In genomic region chr5:73319306-73319705, GRCm38 (mm10) we compare ENCODE assay signal across 25 mouse cellular contexts. TPM values are rescaled to one million over a fixed set of nuclear protein-coding genes. Genes with fewer than 3 reads are reported as not detected.
A peak's percentile ranks its signal among the peaks of the same experiment; 100 is the strongest.
DNase-seq lines count a peak whose midpoint lies in the region; ATAC-seq lines count a peak whose summit lies in the region.
"Had no signal": no experiment of that assay in that cellular context is flagged by ENCODE, and none has a peak within 500 bp of the region (broad histone marks: within the 10 kb centered on the region; RNA-seq: fewer than 3 reads in every experiment).

No protein-coding gene starts in this region.

- H3K9ac ChIP-seq in liver, embryonic 13.5 days, result no peak overlapping the region
- no peak overlapping the region for H3K9ac ChIP-seq in liver, embryonic 12.5 days
- H3K9ac ChIP-seq: embryonic facial prominence, embryonic 12.5 days; forebrain, embryonic 13.5 days; forebrain, embryonic 15.5 days; forebrain, postnatal 0 days had no signal

- no peak for ATAC-seq in liver, embryonic 13.5 days (ENCODE audit: low read depth)
- ATAC-seq in liver, embryonic 12.5 days, result no peak
- ATAC-seq in megakaryocyte progenitor cell, adult 5-6 weeks (replicated peaks; ENCODE audit: poor library complexity), result peak; percentile 49
- ATAC-seq in monocyte, adult 5-6 weeks (replicated peaks; ENCODE audit: insufficient number of reproducible peaks, low FRiP score, low TSS enrichment, poor library complexity, severe bottlenecking), result no peak
- ATAC-seq: activated CD4-positive, CD25-positive, alpha-beta regulatory T cell, adult 4 months; CD4-positive, CD25-positive, alpha-beta regulatory T cell, adult 4 months; forebrain, embryonic 13.5 days; forebrain, embryonic 15.5 days; forebrain, postnatal 0 days; Patski had no signal

- H3K4me2 ChIP-seq in liver, embryonic 13.5 days, result no peak overlapping the region
- H3K4me2 ChIP-seq in liver, embryonic 12.5 days, result no peak overlapping the region
- H3K4me2 ChIP-seq: embryonic facial prominence, embryonic 12.5 days; forebrain, embryonic 13.5 days; forebrain, embryonic 15.5 days had no signal

- H3K4me1 ChIP-seq in liver, embryonic 13.5 days (replicated peaks), result peaks cover 24% of the 10 kb centered on the region
- H3K4me1 ChIP-seq in liver, embryonic 12.5 days, result peaks cover 22% of the 10 kb centered on the region
- H3K4me1 ChIP-seq: embryonic facial prominence, embryonic 10.5 days; embryonic facial prominence, embryonic 12.5 days; forebrain, embryonic 13.5 days; forebrain, embryonic 15.5 days had no signal

- H3K27ac ChIP-seq in liver, embryonic 13.5 days, result 0 out of 2 replicates have a peak overlapping the region, but pooled peaks have one; percentile 9
- no peak overlapping the region for H3K27ac ChIP-seq in liver, embryonic 12.5 days
- H3K27ac ChIP-seq: embryonic facial prominence, embryonic 10.5 days; embryonic facial prominence, embryonic 12.5 days; forebrain, embryonic 13.5 days; forebrain, embryonic 15.5 days had no signal

- no peak overlapping the region for H3K4me3 ChIP-seq in liver, embryonic 13.5 days (replicated peaks)
- H3K4me3 ChIP-seq in liver, embryonic 12.5 days, result no peak overlapping the region
- H3K4me3 ChIP-seq: embryonic facial prominence, embryonic 10.5 days; embryonic facial prominence, embryonic 12.5 days; erythroblast, embryonic 14.5 days; forebrain, embryonic 13.5 days; forebrain, embryonic 15.5 days had no signal

- H3K27me3 ChIP-seq in liver, embryonic 13.5 days, result no peaks in the 10 kb centered on the region
- H3K27me3 ChIP-seq in liver, embryonic 12.5 days (replicated peaks), result no peaks in the 10 kb centered on the region
- H3K27me3 ChIP-seq: CH12.LX; embryonic facial prominence, embryonic 12.5 days; forebrain, embryonic 13.5 days; forebrain, embryonic 15.5 days; Patski had no signal

- no peak for DNase-seq in liver, embryonic 13.5 days
- DNase-seq in gastrocnemius, postnatal 14 days, result no peak
- DNase-seq: adrenal gland, adult 8-10 months; adrenal gland, postnatal 14 days; adrenal gland, postnatal 36 days; B cell, adult 2 months; cerebellum, adult 11-12 months; cerebellum, adult 2 months; cerebellum, adult 9-10 months; cerebellum, postnatal 10 days; cerebellum, postnatal 25 days; forebrain, postnatal 0 days had no signal

- peaks cover 34% of the 10 kb centered on the region for H3K36me3 ChIP-seq in liver, embryonic 13.5 days
- H3K36me3 ChIP-seq in liver, embryonic 12.5 days, result peaks cover 37% of the 10 kb centered on the region

- intact Hi-C loops in gastrocnemius, postnatal 14 days (cut with DNase I; ENCODE audit: low total_unique reads), result loop anchor here (10.0 kb wide), 1 partner anchor 55 kb away; no protein-coding TSS in a partner anchor

- WGBS in liver, embryonic 13.5 days (ENCODE audit: insufficient replicate concordance), result 77% methylated on average over 5 of the region's 5 CpGs
- 80% methylated on average over 5 of the region's 5 CpGs for WGBS in liver, embryonic 12.5 days (ENCODE audit: insufficient replicate concordance)

- H3K9me3 ChIP-seq in liver, embryonic 13.5 days (replicated peaks), result no peaks in the 10 kb centered on the region
- no peaks in the 10 kb centered on the region for H3K9me3 ChIP-seq in liver, embryonic 12.5 days (replicated peaks)
- H3K9me3 ChIP-seq: embryonic facial prominence, embryonic 10.5 days; embryonic facial prominence, embryonic 12.5 days; forebrain, embryonic 13.5 days; forebrain, embryonic 15.5 days; G1E had no signal

RNA-seq across cellular contexts. Expression of gene Ociad2, which starts 21.5 kb away (rescaled TPM):
- polyA plus RNA-seq in liver, embryonic 13.5 days (2015; fragmentation: Nextera tagmentation; extraction: Ambion mirVana), result 5.3 and 6.0 TPM in 2 replicates
- 4.7 and 4.9 TPM in 2 replicates for polyA plus RNA-seq in liver, embryonic 12.5 days (2016; fragmentation: Nextera tagmentation; extraction: Ambion mirVana)
- 4.7 and 6.9 TPM in 2 replicates for total RNA-seq in megakaryocyte progenitor cell, adult 5-6 weeks (2015)
- total RNA-seq in megakaryocyte progenitor cell, adult 5-6 weeks (2017), result 5.5 and 7.9 TPM in 2 replicates
- 0.68 TPM in 1 of 3 replicates, not detected in the others for total RNA-seq in monocyte, adult 5-6 weeks (2017)
- total RNA-seq in gastrocnemius, postnatal 14 days (2021), result 10 to 100 TPM; 35.5 to 39.6 TPM
- polyA plus RNA-seq: erythroblast, embryonic 14.5 days; G1E had no signal

RNA-seq across cellular contexts. Expression of gene Ociad1, which starts 26.7 kb away (rescaled TPM):
- 144 and 158 TPM in 2 replicates for polyA plus RNA-seq in liver, embryonic 13.5 days (2015; fragmentation: Nextera tagmentation; extraction: Ambion mirVana)
- 154 and 159 TPM in 2 replicates for polyA plus RNA-seq in liver, embryonic 12.5 days (2016; fragmentation: Nextera tagmentation; extraction: Ambion mirVana)
- total RNA-seq in megakaryocyte progenitor cell, adult 5-6 weeks (2015), result 239 and 256 TPM in 2 replicates
- total RNA-seq in megakaryocyte progenitor cell, adult 5-6 weeks (2017), result 218 and 231 TPM in 2 replicates
- total RNA-seq in monocyte, adult 5-6 weeks (2017), result 252 to 293 TPM (median 259 TPM) in 3 replicates
- total RNA-seq in gastrocnemius, postnatal 14 days (2021), result 100 to 1,000 TPM; 155 to 159 TPM

Comparison
In these comparisons a context has a peak if more than half of its experiments do, and no peak if none do; other contexts are left out.
1. RNA of gene Ociad2, which starts 21.5 kb away (total RNA-seq): 35.5 to 39.6 TPM in gastrocnemius, postnatal 14 days; 4.7 to 7.9 TPM in megakaryocyte progenitor cell, adult 5-6 weeks and 0.68 TPM in monocyte, adult 5-6 weeks; every median in the first group is over 4 times any median in the second.